Mouse (Mus musculus) fat pad, adult 2 months (tissue): Measurements from ENCODE around the gene Rbfox3.

ENCODE experiments used
- DNase-seq: peaks from one replicate; pipeline ENCODE4 v3.0.0-alpha.2; 2011; ENCODE audit warnings: low read depth, low spot score; ENCODE audit errors: extremely low read depth

Rbfox3 gene

DNA sequence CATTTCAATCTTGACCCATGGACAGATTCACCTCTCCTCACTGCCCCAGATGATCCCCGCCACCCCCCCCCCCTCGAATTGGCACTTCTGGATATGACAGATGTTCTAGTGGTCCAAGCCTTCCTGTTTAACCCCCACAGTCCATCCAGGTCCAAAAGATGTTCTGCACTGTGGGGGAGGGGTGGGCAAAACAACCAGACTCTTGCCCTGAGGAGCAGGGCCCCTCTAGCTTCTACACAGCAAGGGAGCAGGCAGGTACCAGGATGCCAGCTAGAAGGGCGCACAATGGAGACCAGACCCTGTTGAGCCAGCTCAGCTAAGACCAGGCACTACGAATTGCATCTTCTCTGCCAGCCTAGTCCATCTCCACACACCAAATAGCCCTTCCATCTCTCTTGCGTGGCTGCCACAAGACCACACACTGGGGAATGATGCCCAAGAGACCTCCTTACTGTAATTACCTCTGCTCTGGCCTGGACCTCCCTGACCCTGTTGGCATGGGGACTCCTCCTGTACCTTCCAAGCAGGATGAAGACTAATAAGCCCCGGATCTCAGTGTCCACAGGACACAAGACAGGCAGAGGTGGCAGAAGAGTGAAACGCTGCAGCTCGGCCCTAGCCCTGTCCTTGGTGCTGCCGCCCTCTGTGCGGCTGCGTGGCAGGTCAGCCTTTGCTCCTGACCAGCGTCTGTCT, 5.1 kb downstream of the Rbfox3 start:
- no peak for DNase-seq

DNA sequence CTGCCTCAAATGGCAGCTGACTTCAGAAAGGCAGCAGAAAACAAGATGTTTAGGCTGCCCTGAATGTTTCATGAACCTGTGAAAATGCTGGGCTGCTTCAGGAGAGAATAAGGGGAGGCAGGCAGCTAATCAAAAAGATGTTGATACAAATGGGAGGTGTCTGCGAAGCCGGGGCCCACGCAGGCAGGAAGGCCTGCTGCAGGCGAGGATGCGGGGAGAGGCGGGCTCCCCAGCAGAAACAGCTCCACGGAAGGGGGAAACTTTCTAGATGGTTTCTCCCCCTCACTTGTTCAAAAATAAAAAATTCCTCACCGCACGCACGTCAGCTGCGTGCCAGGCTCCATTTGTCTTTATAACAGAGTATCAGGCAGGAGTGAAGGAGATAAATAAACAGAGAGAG, 5.7 kb downstream of the Rbfox3 start:
- no peak for DNase-seq

GRCm38 (mm10) chr11:118904253-118904652, 7.1 kb downstream of the Rbfox3 start:
- no peak for DNase-seq

GRCm38 (mm10) chr11:118899771-118900545, 11.4 kb downstream of the Rbfox3 start:
- DNase-seq, result no peak

DNA sequence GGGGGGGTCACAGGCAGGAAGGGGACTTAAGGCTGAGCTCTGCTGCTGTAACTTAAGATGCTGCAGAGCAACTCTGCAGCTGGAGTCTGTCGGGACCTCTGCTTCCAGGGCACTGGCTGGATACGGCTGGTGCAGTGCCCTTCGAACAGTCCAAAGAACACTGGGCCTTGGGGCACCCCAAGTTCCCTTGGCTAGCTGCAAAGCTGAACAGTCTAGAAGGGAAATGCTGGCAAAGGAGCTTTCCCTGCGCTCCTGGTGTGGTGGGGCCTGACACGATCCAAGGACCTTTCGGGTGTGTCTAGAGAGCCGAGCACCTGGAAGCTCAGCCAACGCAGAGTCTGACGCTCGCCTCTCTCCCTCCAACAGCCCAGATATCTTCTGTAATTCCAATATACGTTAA, 12.8 kb downstream of the Rbfox3 start:
- no peak for DNase-seq

- no peak for DNase-seq
These were observed 13.2 kb downstream of the Rbfox3 start for GRCm38 (mm10) chr11:118898156-118898555.

- no peak for DNase-seq
These were observed 14.1 kb downstream of the Rbfox3 start for GRCm38 (mm10) chr11:118897114-118897841.

DNA sequence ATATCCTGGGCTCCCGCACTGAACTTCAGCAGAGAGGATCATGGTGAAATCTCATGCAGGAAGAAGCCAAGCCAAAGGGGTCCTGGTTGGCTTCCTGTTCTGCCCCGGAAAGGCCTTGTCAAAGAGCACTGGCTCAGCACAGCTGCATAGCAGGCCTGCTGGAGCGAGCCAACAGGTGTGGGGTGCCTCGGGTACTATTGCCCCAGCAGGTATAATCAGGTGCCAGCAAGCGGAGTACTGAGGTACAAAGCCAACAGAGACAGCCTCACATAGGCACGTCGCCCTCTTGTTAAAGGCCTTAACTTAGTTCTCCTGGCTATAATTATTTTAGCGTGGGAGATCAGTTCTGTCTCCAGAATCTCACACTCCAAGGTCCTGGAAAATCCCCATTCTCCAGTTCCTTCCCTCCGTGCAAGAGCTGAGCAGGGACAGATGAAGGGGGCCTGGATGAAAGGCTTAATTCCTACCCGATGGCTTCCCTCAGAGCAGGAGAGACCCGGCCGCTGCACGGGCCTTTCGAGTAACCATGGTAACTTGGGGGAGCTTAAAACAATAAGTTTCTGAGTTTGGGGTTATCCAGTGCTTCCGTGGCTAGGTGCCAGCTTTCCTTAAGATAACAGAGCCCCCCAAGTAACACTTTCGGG, 15.2 kb downstream of the Rbfox3 start:
- DNase-seq, result no peak

DNA sequence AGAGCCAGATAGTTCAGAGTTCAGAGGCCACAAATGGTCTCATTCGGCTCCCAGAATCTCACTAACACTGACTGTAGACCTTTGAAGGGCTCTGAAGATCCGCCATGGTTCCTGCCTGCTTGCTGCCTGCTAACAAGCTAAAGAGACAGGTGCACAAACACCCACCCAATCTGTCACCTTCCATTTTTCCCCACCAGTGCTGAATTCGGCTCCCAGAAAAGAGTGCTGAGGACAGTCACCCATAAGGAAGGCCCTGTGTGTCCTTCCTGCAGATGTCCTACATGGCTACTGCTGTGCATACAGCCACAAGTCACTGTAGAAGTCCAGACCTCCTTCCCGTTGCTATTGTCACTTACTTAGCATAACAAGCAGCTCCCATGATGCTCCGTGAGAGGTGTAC, 16.6 kb downstream of the Rbfox3 start:
- DNase-seq, result no peak

DNA sequence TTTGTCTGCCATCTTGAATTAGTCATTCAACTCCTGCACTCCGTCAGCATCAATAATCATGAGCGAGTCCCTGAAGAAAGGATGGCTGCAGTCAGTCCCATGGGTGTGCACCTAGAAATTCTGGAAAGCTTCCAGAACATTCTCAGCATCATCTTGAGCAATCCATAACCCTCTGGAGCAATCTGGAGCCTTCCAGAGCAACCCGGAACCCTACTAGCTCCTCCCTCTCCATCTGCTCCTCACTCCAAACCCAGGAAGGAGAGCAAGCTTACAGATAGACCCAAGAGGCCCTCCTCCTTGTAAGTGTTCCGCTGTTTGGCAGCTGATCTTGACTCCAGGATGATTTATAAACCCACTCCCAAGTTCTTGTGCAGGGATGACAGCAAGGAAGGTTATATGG, 17.2 kb downstream of the Rbfox3 start:
- DNase-seq, result no peak

GRCm38 (mm10) chr11:118892876-118893275, 18.5 kb downstream of the Rbfox3 start:
- DNase-seq, result no peak

DNA sequence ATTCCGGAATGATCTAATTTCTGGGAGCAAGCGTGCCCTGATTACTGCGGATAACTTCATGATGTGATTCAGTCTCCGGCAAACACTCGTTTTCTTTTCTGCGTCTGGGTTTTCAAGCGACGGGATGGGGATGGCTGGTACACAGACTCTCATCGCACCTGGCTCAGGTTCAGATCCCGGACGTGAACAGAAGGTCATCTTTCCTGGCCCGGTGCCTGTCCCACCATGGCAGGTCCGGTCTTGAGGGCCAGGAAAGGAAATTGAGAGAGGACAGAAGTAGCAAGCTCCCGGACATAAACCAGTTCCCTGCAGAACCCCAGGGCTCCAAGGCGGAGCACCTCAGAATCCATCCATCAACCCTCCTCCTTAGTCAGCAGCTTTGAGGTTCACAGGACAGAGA, 19.9 kb downstream of the Rbfox3 start:
- DNase-seq, result no peak

- DNase-seq, result no peak
These were observed 20.4 kb downstream of the Rbfox3 start for GRCm38 (mm10) chr11:118890992-118891398.

DNA sequence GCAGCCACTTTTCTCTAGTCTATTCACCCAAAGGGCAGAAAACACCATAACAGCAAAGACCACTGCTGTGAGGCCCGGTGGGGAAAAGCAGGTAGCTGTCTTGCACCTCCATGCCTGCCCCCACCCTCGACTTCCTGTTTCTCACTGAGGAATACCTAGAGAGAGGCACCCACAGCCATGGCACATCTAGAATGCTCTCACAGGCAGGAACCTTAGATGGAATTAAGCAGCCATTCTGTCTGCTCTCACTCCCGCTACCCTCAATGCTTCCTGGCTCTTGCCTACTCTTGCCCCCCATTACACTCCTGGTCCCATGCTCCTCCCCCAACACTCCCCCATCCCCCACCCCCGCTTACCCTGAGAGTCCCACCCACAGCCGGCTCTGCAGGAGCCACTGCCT, 20.9 kb downstream of the Rbfox3 start:
- DNase-seq, result no peak

GRCm38 (mm10) chr11:118889500-118889899, 21.9 kb downstream of the Rbfox3 start:
- DNase-seq, result no peak

GRCm38 (mm10) chr11:118888426-118888825, 23.0 kb downstream of the Rbfox3 start:
- no peak for DNase-seq

- no peak for DNase-seq
These were observed 24.2 kb downstream of the Rbfox3 start for GRCm38 (mm10) chr11:118887206-118887605.

- DNase-seq, result no peak
These were observed 25.0 kb downstream of the Rbfox3 start for GRCm38 (mm10) chr11:118886269-118886965.

GRCm38 (mm10) chr11:118885604-118886003, 25.8 kb downstream of the Rbfox3 start:
- DNase-seq, result no peak

- no peak for DNase-seq
These were observed 26.3 kb downstream of the Rbfox3 start for GRCm38 (mm10) chr11:118885135-118885534.

- DNase-seq, result no peak
These were observed 28.3 kb downstream of the Rbfox3 start for GRCm38 (mm10) chr11:118883143-118883542.
